Mouse (Mus musculus) stomach, embryonic 16.5 days (tissue): ENCODE measurements around the gene Rnf220. TPM values are rescaled to one million over a fixed set of nuclear protein-coding genes. Genes with fewer than 3 reads are reported as not detected.
A peak's percentile ranks its signal among the peaks of the same experiment; 100 is the strongest.

ENCODE experiments used
- ATAC-seq: fragments of 200-750 bp; cut with Nextera tagmentation; 2 replicates; pipeline ENCODE4 v1.8.0; 2017; ENCODE audit warnings: moderate number of reproducible peaks, moderate TSS enrichment; ENCODE audit not compliant: insufficient read depth, low FRiP score
- H3K27ac ChIP-seq: fragments of 300-500 bp; sonication (generic); 2 replicates; pipeline ENCODE4 v1.5.1; 2014; ENCODE audit warnings: low read length
- H3K27me3 ChIP-seq: fragments of 300-500 bp; sonication (generic); 2 replicates; pipeline ENCODE4 v1.6.1; 2014; ENCODE audit warnings: low read length, control low read depth, mixed read lengths; ENCODE audit not compliant: control insufficient read depth, insufficient read depth
- H3K36me3 ChIP-seq: fragments of 300-500 bp; sonication (generic); 2 replicates; pipeline ENCODE4 v1.6.1; 2014; ENCODE audit warnings: low read length; ENCODE audit not compliant: control insufficient read depth, insufficient read depth
- H3K4me1 ChIP-seq: fragments of 300-500 bp; sonication (generic); 2 replicates; pipeline ENCODE4 v1.6.1; 2014; ENCODE audit warnings: low read length, control low read depth, mixed read lengths; ENCODE audit not compliant: control insufficient read depth, insufficient read depth
- H3K4me2 ChIP-seq: fragments of 300-500 bp; sonication (generic); 2 replicates; pipeline ENCODE4 v1.6.1; 2014; ENCODE audit warnings: low read depth, low read length, mixed read lengths
- H3K4me3 ChIP-seq: fragments of 300-500 bp; sonication (generic); replicated peaks from 2 replicates; pipeline ENCODE4 v1.5.1; 2014; ENCODE audit warnings: mild to moderate bottlenecking, low read length
- H3K9ac ChIP-seq: fragments of 300-500 bp; sonication (generic); 2 replicates; pipeline ENCODE4 v1.6.1; 2014; ENCODE audit warnings: low read length
- H3K9me3 ChIP-seq: fragments of 300-500 bp; sonication (generic); replicated peaks from 2 replicates; pipeline ENCODE4 v1.6.1; 2016; ENCODE audit warnings: low read length, control low read depth; ENCODE audit not compliant: control insufficient read depth
- WGBS: fragments of 180-500 bp; shearing (Covaris S2); extraction: QIAGEN DNeasy Blood & Tissue Kit; methylation state at CpG from one replicate; pipeline ENCODE4 v1.1.7; 2014; 5-methylcytosine and 5-hydroxymethylcytosine counted together
- polyA plus RNA-seq: library from polyadenylated mRNA; unstranded; fragments of >200 nt; fragmentation: Nextera tagmentation; extraction: Ambion mirVana; gene quantifications from 2 replicates; pipeline ENCODE4 v1.2.1, GENCODE M21; 2015

Gene Rnf220
- polyA plus RNA-seq, 1 experiment from 2014 or later = 46.5 TPM

- H3K36me3 ChIP-seq = no peaks in the 10 kb centered on the region
- no peaks in the 10 kb centered on the region for H3K9me3 ChIP-seq
- WGBS = 4% methylated on average over 17 of the region's 17 CpGs
- peaks cover 23% of the 10 kb centered on the region for H3K4me1 ChIP-seq
- peak overlapping the region; percentile 23 for H3K4me3 ChIP-seq
- H3K4me2 ChIP-seq = peak overlapping the region; percentile 93; the same call in 1 of the 2 replicates
- no peak for ATAC-seq
- peaks cover 62% of the 10 kb centered on the region for H3K27me3 ChIP-seq
- H3K27ac ChIP-seq = no peak overlapping the region
- H3K9ac ChIP-seq = no peak overlapping the region
Observed at GRCm38 (mm10) chr4:117493161-117493568, 3.7 kb downstream of the Rnf220 start.

DNA sequence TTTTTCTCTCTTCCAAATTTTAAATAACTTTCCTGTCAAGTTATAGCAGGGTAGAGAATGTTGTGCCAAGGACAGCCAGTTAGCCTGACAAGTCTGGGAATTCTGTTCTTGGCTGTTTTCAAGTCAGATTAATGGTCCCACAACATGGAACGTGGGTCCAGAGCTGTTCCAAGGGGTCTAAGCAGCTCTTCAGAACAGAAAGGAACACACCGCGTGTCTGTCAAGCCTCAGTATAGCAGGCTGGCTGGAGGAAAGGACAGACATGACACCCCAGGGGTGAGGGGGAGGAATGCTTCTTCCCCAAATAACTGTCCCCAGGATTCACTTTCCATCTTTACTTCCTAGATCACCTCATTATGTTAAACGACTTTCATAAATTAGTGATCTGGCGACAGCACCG is 5.0 kb downstream of the Rnf220 start:
- no peak for ATAC-seq
- Histone ChIP-seq H3K36me3 (no peaks in the 10 kb centered on the region), H3K4me1 (peaks cover 23% of the 10 kb centered on the region), H3K27me3 (peaks cover 63% of the 10 kb centered on the region), H3K9me3 (no peaks in the 10 kb centered on the region), H3K9ac (no peak overlapping the region), H3K27ac (no peak overlapping the region), H3K4me3 (no peak overlapping the region), H3K4me2 (no peak overlapping the region)
- 69% methylated on average over 6 of the region's 6 CpGs for WGBS

DNA sequence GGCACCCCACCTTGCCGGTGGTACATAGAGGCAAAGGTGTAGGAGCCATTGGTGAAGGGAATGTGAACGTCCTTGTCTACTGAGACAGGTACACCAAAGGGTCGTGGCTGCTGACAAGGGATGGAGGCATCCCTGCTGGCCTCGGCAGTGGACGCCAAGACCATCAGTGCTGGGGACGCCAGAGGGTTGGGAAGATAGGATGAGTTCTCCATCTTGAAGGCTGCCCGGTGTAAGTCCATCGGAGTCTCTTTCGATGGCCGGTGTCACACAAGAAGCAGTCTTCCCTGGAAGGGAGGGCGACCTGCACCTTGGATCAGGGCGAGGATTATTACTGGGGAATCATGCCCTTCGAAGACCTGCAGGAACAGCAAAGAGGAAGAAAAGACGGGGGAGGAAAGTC is 6.9 kb downstream of the Rnf220 start:
- peaks cover 70% of the 10 kb centered on the region for H3K27me3 ChIP-seq

DNA sequence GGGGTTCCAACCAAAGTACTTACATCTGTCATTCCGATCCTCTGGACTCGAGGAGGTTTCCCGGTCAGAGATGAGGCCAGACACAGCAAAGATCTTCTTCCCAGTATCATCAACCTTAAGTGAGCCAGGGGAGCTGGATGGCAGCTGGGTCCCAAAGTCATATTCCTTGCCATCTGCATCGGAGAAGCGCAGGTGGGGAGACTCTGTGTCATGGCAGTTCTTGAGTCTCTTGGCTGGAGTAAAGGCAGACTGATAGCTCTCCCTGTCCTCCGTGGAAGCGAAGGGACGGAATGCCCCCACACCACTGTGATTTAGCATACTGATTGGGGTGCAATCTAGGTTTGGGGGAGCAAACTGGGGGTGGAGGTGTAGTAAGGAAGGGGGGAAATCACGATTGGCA is 7.3 kb downstream of the Rnf220 start:
- Histone ChIP-seq H3K9me3 (no peaks in the 10 kb centered on the region), H3K27ac (no peak overlapping the region), H3K4me3 (no peak overlapping the region), H3K36me3 (no peaks in the 10 kb centered on the region), H3K27me3 (peaks cover 68% of the 10 kb centered on the region), H3K9ac (no peak overlapping the region), H3K4me1 (peaks cover 16% of the 10 kb centered on the region), H3K4me2 (no peak overlapping the region)
- no peak for ATAC-seq
- WGBS = 90% methylated on average over 9 of the region's 9 CpGs

More for the DNA sequence above, 6.9 kb downstream of the Rnf220 start:
- no peak overlapping the region for H3K4me2 ChIP-seq
- no peaks in the 10 kb centered on the region for H3K9me3 ChIP-seq
- H3K36me3 ChIP-seq = no peaks in the 10 kb centered on the region
- ATAC-seq = no peak
- H3K4me1 ChIP-seq = peaks cover 18% of the 10 kb centered on the region
- WGBS = 82% methylated on average over 14 of the region's 14 CpGs
- no peak overlapping the region for H3K27ac ChIP-seq
- no peak overlapping the region for H3K9ac ChIP-seq
- no peak overlapping the region for H3K4me3 ChIP-seq

DNA sequence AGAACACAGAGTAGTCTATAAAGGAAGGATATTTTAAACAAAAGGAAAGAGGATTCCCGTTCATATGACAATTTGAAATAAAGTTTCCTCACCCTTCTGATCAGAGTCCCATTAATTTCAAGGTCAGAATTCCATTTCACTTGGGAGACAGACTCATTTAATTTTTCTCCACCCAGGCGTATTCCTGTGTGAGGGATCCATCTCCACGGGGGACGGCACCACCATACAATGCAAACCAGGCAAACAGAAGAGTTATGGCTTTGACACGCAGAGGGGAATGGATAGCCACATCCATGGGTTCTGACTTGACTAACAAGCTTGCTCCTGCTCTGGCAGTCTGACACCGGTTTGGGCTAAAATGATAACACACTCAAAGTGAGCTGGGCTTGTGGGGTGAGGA is 9.4 kb downstream of the Rnf220 start:
- H3K27ac ChIP-seq = no peak overlapping the region
- no peaks in the 10 kb centered on the region for H3K36me3 ChIP-seq
- H3K9me3 ChIP-seq = no peaks in the 10 kb centered on the region
- no peak for ATAC-seq
- peaks cover 51% of the 10 kb centered on the region for H3K27me3 ChIP-seq
- H3K4me1 ChIP-seq = peaks cover 13% of the 10 kb centered on the region
- H3K4me2 ChIP-seq = no peak overlapping the region
- no peak overlapping the region for H3K4me3 ChIP-seq
- WGBS = 66% methylated on average over 6 of the region's 6 CpGs
- no peak overlapping the region for H3K9ac ChIP-seq

DNA sequence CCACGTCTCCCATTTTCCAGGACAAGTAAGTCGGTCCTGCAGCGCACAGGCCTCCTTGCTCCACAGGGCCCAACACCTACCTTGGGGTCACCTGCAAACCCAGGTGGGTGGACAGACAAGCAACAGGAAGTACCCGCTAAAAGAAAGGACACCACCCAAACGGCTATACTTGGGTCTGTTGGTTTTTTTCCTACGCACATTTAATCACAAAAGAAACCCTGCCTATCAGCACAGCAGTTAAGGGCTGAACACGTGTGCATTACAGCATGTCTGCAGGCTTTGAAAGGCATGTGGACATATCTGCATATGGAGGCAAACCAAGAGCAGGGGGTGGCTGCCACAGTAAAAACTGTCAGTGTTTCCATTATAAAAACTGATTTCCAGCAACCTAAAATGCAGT is 10.7 kb downstream of the Rnf220 start:
- H3K9me3 ChIP-seq = no peaks in the 10 kb centered on the region
- H3K4me3 ChIP-seq = no peak overlapping the region
- H3K36me3 ChIP-seq = no peaks in the 10 kb centered on the region
- WGBS = 72% methylated on average over 7 of the region's 7 CpGs
- peaks cover 13% of the 10 kb centered on the region for H3K4me1 ChIP-seq
- H3K27ac ChIP-seq = no peak overlapping the region
- no peak overlapping the region for H3K9ac ChIP-seq
- H3K4me2 ChIP-seq = no peak overlapping the region
- peaks cover 42% of the 10 kb centered on the region for H3K27me3 ChIP-seq
- ATAC-seq = no peak

GRCm38 (mm10) chr4:117485045-117485780 is 11.6 kb downstream of the Rnf220 start:
- H3K9me3 ChIP-seq = no peaks in the 10 kb centered on the region
- no peaks in the 10 kb centered on the region for H3K36me3 ChIP-seq
- H3K27me3 ChIP-seq = peaks cover 37% of the 10 kb centered on the region
- peak overlapping the region; percentile 47; the same call in 1 of the 2 replicates for H3K9ac ChIP-seq
- H3K4me1 ChIP-seq = peaks cover 13% of the 10 kb centered on the region
- WGBS = 37% methylated on average over 13 of the region's 13 CpGs
- peak overlapping the region; percentile 98 for H3K4me2 ChIP-seq
- no peak overlapping the region for H3K27ac ChIP-seq
- H3K4me3 ChIP-seq = peak overlapping the region; percentile 57
- ATAC-seq = no peak

GRCm38 (mm10) chr4:117484256-117485044 is 12.4 kb downstream of the Rnf220 start:
- H3K4me2 ChIP-seq = peak overlapping the region; percentile 98
- H3K9me3 ChIP-seq = no peaks in the 10 kb centered on the region
- H3K4me1 ChIP-seq = peaks cover 13% of the 10 kb centered on the region
- peak overlapping the region; percentile 57 for H3K4me3 ChIP-seq
- H3K27me3 ChIP-seq = peaks cover 30% of the 10 kb centered on the region
- under 1% methylated on average over 69 of the region's 69 CpGs for WGBS
- ATAC-seq = peak; percentile 41; the same call in 1 of the 2 replicates
- H3K9ac ChIP-seq = peak overlapping the region; percentile 47
- no peak overlapping the region for H3K27ac ChIP-seq
- H3K36me3 ChIP-seq = no peaks in the 10 kb centered on the region

DNA sequence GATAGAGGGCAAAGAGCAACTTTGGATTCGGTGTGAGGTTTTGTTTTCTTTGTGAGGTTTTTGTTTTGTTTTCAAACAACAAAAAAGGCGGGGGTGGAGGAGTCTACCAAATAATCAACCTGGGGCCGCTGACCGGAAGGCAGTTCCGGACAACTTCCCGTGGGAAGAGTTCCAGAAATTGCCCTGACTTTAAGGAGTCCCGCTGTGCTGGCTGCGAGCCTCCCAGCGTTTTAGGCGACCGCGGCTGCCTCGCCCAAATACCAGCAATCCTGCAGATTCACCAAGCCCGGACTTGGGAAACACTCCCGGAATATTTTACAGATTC is 13.0 kb downstream of the Rnf220 start:
- Histone ChIP-seq H3K9ac (peak overlapping the region; percentile 47), H3K36me3 (no peaks in the 10 kb centered on the region), H3K27me3 (peaks cover 26% of the 10 kb centered on the region), H3K4me2 (peak overlapping the region; percentile 98), H3K4me1 (peaks cover 13% of the 10 kb centered on the region), H3K9me3 (no peaks in the 10 kb centered on the region), H3K4me3 (peak overlapping the region; percentile 57), H3K27ac (no peak overlapping the region)
- under 1% methylated on average over 15 of the region's 15 CpGs for WGBS
- peak; percentile 19; the same call in 1 of the 2 replicates for ATAC-seq
